Mouse (Mus musculus) cerebellum, adult 18-20 months (tissue): ENCODE data around the gene Nfat5.

Source experiments
- DNase-seq, 2 experiments: peaks; one replicate each; pipeline ENCODE4 v3.0.0; 2021

Nfat5 gene

DNA sequence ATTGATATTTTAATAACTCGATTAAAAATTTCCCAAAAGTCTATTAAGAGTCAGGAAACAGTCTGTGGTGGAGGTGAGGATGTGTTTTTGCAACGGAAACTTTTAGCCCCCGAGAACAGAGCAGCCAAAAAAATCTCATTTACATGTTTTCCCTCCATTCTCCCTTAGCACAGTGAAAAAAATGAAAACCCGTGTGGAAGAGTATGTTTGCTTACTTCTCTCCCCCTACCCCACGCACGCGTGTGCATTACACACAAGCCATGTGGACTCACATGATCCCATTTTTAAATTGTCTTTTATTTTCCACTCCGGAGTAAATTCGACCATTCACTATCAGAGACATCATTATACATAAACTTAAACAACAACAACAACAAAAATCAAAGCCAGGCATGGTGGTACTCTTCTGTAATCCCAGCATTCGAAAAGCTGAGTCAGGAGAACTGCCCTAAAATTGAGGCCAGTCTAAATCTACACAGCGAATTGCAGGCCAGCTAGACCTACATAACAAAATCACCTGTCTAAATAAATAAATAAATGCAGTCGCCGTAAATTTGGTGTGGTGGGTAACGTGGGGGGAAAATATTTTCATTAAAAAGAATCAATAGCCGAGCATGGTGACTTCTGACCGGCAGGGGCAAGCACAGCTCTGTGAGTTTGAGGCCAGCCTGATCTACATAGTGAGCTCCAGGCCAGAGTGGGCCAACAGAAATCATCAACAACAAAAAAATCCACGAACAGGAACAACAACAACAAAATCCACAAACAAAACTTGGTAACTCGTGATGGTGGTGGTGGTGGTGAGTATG, 947 bp upstream of the Nfat5 start:
- DNase-seq, result peak in 1 of 2 experiments; percentile 23

DNA sequence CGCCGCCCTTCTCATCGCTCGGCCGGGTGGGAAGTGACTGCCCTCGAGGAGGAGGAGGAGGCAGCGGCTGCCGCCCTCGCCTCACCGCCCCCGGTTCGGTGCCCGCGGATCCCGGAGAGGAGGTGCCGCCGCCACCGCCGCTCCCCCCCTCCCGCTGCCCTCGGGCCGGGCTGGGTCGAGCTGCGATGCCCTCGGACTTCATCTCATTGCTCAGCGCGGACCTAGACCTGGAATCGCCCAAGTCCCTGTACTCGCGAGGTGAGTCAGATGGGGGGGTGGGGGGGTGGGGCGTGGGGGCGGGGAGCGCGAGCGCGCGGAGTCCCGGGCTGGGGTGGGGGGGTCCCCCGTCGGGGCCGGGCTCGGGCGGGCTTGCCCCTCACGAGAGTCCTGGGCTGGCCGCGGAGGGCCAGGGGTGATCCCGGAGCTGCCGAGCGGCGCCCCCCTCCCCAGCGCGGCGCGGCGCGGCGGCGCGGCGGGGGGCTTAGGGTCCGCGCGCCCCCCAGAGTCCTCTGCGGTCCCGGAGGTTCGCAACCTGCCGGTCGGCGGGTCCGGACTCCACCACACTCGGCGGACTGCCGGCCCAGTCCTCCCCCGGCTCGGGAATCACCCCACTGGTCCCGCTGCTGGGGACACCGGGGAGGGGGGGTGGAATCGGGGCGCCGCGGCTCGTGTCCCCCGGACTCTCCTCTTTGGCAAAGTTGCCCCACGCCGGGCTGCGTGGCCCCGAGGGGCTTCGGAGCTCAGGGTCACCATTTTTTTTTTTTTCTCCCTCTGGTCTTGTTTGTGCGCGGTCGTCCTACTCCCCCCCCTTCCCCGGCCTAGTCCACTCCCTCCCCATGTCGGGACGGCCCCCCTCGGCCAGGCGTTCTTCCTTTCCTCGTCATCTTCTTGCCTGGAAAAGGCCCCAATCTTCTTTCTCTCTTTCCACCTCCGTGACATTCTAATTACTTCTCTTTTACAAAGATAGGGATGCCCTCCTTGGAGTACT, 665 bp downstream of the Nfat5 start:
- peak; percentile 64 to 65 for DNase-seq

DNA sequence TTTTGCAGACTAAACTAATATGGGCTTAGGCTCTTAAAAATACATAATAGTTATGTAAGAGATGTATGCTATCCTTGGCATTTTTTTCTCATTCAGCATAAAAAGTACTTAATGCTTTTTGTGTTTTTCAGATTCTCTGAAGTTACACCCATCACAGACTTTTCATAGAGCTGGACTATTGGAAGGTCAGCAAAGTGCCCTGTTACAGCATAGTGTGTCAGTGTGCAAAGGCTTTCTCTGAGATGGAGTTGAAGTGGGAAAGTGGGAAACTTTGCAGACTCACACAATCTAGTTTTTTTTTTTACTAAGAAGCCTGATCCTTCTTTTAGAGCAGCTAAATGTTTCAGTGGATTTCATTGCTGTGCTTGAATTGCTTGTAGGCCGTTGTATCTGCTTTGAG, 2.2 kb downstream of the Nfat5 start:
- DNase-seq, result no peak

DNA sequence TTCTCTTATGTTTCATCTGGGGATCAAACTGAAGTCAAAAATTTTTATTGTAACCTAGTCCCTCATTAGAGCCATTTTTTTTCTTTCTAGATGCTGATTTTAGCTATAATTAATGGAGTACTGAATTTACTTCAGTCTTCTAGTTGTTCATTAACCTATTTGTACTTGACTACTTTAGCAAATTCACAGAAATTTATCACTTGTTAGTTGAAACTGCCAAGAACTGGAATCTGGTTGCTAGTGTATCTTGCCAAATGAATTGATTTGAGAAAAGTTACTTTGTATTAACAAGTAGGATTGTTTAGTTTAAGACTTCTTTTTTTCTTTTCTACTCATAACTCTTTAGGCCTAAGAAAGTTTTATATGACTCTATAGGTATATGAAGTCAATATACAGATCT, 18.6 kb downstream of the Nfat5 start:
- DNase-seq, result no peak

DNA sequence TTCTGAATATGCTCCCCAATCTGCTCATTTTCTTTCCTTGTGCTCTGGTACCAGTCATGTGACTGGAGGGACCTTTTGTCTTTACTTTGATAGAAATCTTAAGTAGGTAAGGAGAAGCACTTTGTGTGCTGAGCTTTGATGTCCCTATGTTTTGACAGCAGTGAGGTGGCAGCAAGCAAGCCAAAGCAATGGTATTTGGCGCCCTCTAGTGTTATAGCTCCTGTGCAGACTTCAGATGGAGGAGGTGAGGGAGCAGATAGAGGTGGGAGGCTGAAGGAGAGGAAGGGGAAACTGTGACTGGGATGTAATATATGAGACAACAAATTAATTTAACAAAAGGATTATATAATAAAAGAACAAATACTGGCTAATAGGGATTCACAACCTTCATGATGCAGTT, 30.9 kb downstream of the Nfat5 start:
- peak; percentile 82 to 84 for DNase-seq

DNA sequence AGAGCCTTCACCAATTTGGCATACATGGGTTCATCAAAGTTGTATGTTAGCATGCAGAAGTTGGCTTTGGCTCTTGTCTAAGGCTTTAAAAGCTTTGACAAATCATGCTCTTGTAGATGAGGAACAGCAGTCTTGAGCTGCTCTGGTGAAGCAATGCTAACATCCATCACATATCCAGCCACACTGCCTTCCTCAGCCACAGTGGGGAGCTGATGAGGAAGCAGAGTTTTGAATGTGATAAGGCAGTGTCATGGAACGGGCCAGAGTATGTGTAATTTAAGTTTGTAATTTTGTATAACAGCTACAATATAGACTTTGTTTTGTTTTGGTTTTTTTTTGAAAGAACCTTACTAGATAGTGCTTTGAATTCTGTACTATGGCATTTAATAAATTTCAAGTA, 36.3 kb downstream of the Nfat5 start:
- peak in 1 of 2 experiments; percentile 16 for DNase-seq

DNA sequence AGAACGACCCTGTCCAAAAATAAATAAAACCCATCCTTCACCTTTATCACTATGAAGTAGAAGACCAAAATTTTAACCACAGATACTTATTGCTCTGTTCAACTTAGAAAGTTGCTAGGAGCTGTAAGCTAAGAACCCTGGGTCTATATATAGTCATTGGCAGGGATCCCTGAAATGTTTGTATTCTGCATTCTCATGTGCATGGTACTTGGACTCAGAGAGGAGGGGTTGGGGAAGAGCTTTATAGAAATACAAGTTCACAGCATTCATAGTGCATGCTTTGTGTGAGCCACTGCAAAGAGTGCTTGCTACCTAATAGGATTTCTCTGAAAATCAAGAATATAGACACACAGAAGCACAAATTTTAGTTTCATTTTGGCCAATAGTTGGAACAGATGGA, 43.2 kb downstream of the Nfat5 start:
- no peak for DNase-seq

DNA sequence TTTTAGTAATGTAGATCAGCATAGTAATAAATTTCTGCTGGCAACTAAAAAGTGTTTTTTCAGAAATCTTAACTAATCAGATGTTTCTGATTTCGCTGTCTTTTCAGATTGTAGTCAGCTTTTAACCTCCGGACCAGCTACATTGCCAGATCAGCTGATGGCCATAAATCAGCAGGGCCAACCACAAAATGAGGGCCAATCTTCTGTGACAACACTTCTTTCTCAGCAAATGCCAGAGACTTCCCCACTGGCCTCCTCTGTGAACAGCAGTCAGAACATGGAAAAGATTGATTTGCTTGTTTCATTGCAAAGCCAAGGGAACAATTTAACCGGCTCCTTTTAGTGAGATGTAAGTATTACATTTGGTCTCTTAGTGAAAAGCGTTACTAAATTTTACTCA, 77.0 kb downstream of the Nfat5 start:
- DNase-seq, result no peak

DNA sequence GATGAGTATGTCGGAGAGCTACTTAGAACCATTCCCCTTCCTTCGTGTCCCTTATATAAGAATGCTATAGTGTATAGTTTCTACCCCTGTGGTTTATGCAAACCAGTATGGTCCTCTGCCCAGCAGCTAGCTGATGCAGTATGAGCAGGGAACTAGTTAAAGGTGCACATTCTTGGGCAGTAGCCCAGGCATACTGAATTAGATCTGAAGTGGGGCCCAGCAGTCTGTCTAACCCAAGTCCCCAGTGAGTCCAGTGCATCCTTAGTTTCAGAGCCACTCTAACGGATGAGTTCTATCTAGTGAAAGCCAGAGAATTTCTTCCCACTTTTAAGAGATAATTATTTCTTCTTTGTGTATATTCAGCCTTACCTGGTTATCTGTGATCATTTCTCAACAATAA, 84.1 kb downstream of the Nfat5 start:
- no peak for DNase-seq

DNA sequence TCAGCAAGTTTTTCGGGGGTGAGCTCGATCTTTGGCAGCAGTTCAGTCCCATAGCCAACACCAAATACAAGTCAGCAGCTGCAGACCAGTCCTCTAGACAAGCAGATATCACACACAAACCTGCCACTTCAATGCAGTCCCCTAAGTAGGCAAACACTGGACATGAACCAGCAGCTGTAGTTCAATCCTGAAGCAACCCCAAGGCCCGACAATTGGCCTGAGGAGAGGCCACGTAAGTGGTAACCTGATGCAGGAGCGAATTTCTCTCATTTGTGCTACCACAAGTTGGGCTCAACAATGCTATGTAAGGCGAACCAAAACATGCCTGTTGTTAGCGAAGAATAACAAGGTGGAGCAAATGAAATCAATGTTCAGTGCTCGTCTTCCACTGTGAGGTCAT, 87.5 kb downstream of the Nfat5 start:
- DNase-seq, result no peak

DNA sequence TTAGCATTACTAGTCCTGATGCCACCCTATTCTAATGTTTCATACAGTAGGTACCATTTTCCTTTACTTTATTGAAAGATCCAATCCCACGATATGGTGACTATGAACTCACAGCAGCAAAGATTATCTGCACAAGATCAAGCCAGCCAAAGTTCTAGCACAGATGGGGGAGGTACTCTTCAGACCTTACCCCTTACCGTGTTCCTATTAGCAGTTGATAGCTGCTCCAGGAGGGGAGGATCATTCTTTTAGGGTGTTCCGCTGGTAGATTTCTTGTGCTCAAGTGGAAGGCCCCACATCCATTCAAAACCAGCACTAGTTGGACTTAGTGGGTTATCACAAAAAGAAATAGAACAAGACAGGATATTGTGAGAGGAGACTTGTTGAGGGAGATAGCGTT, 88.4 kb downstream of the Nfat5 start:
- DNase-seq, result no peak

DNA sequence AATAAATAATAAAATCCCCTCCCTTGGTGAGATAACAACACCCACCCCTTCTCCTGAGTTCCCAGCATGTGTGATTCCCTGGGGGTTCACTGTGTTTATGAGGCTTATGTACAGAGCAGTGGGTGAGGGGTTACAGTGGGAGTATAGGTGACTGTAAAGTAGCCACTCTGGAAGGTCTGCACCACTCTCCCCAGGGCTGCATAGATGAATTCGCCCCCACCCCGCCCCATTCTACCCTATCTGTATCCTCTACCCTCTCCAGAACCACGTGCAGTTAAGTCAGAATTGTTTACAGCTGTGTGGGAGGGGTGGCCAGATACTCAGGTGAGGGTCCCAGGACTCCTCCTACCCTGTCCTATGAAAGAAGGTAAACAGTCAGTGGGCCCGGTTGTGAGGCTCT, 89.6 kb downstream of the Nfat5 start:
- DNase-seq, result no peak

DNA sequence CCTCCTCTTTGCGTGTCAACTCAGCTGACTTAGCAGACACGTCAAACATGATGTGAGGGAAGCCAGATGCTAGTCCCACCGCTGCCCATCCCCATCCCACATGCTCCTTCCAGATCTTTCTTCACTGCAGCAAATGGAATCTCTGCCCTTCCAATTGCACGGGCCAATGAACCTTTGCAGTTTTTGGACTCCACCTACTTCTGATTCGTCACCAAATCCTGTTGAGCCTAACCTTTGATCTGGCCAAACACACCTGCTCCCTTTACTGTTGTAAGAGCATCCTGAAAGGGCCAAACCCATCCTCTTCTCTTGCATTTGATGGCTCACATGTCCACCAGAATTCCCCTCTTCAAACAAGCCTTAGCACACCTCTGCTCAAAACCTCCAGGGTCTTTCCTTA, 91.4 kb downstream of the Nfat5 start:
- no peak for DNase-seq

DNA sequence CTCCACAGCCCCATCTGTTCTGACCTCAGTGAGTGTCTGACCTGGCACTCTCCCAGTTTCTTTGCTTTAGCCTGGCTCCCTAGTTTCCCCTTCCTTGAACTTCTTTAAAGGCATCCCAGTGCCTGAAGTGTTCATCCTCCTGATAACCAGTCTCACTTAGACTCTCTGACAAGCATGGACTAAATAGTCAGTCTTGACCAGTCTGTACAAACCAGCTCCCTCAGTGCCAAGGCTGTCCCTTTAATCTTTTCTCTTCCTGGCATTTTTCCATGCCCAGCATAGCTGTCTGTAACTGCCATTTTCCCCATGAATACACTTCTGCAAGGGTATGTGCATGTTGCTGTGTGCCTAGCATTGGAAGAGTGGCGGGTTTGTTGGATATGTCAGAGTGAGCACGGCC, 91.8 kb downstream of the Nfat5 start:
- no peak for DNase-seq

DNA sequence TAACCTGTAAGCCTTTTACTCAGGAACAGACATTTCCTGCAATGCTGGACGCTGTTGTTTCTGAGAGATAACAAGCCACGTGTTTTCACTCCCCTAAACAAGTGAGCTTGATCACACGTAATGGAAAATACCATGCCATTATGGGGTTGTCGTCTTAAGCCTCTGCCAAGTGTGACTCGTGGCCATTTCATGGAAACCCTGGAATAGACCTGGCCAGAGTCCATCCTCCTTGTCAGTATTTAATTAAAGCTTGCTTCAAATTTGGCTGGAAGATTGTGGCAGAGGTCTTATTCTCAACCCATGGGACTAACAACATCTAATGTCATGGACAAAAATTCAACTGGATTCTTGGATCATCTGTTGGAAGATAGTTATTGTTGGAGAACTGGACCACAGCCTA, 92.9 kb downstream of the Nfat5 start:
- no peak for DNase-seq

DNA sequence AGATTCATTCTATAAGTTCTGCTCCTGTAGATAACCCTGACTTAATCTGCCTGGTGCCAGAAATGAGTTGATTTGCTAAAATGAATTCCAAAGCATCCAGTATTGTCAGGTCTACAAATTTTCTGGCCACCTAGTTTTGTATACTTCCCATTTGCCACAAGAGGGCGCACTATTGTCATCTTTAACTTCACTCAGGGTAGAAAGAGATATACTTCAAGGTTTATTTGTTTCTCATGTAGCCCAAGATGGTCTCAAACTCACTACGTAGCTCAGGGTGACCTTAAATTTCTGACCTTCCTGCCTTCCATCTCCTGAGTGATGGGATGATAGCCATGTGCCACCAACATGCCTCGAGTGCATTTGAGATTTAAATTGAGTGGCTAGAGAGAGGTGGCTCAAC, 93.4 kb downstream of the Nfat5 start:
- peak; percentile 24 to 34 for DNase-seq

DNA sequence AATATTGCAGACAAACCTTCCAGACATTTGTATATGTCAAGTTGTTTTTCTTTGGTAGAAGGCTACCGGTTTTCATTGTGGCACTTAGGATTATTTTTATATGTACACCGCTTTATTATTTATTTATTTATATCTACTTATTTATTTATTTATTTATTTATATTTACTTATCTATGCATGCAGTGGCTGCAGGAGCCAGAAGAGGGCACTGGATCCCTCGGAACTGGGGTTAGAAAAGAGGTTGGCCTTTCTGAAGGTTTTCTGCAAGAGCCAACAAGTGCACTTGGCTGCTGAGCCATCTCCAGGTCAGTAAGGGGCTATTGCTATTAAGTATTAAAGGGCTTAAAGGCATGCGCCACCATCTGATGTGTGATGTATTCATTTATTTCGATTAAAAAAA, 94.6 kb downstream of the Nfat5 start:
- peak; percentile 50 to 53 for DNase-seq

DNA sequence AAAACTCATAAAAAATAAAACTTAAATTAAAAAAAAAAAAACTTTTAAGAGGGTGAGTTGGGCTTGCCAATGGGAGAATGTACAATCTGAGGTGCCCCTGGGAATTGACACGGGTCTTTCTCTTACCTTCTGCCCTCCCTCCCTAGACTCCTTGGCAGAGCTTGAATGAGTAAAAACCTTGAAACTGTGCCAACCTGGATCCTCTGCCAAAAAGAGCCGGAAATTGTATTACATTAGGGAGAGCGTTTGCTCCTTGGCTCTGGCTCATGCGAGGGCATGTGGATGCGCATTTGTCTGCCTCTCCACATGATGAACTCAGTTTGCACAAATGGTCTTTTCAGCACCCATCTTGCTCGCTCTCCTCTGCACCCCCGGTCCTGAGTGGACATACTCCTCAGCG, 96.3 kb downstream of the Nfat5 start:
- DNase-seq, result peak; percentile 40 to 46

DNA sequence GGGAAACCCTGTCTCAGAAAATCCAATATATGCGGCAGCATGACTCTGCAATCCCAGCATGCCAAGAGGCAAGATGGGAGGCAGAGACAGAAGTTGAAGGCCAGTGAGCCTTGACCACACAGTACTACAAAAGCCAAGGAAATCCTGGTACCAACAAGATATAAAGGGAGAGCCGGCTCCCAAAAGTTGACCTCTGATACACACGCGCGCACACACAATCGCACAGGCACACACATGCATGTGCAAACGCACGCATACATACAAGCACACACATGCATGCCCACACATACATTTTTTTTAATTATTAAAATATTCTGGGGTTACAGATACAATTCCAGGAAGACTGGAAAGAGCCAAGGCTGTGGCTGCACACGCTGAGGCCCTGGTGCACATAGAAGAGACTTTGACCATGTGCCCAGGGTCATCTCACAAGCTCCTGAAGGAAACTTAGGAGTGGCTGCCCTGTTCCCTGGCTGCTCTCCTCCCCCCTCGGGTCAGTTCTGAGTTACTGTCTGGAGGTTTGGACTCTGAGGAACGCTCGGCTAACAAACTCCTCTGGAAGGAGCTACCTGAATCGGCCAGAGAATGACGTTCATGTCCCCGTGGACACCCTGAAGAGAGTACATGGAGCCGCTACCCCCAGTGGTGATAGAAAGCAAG, 97.3 kb downstream of the Nfat5 start:
- DNase-seq, result no peak

DNA sequence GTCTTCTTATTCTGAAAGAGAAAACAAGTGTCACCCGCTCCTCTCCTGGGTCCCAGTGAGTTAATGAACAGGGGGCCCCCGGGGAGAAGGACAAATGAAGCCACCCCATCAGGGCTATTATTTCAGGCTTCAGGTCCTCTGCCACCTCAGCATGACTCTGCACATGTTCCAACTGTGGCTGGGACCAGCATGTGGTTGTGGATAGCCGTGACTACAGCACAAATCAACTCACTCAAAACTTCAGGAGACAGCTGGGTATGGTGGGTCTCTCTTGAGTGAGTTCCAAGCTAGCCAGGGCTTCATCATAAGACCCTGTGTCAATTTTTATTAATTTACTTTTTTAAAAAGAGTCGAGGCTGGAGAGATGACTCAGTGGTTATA, 97.9 kb downstream of the Nfat5 start:
- no peak for DNase-seq

DNA sequence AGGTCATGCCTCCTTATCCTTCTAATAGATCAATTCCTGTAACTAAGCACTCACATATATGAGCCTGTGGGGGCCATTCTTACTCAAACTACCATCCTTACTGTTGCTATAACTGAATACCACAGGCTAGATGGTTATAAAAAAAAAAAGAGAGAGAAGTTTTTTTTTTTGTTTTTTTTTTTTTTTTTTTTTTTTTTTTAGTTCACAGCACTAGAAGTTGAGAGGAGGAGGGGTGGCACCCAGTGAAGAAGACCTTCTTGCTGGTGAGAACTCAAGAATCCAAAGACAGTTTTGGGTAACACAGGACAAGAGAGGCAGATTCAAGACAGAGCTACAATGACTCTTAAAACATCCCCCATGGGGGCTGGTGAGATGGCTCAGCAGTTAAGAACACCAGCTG, 102.1 kb downstream of the Nfat5 start:
- DNase-seq, result no peak

DNA sequence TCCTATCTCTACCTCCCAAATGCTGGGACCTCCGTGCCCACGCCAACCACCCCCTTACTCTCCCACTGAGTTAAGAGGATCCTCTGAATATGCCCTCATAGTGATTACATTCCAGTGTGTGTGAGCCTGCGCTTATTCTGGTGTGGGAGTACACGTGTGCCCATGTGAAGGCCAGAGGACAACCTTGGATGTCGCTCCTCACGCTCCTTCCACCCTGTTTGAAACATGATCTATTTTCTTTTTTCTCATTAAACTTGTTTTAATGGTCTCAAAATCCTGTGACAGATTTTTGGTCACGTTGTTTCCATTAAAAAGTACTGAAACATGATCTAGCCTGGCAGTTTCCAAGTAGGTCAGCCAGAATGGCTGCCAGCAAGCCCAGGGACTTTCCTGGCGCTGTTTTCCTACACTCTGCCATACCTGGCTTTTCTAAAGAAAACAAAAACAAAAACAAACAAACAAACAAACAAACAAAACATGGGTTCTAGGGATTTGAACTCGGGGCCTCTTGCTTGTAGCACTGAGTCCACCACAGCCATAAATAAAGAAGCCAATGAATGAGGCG, 102.9 kb downstream of the Nfat5 start:
- peak in 1 of 2 experiments; percentile 30 for DNase-seq

DNA sequence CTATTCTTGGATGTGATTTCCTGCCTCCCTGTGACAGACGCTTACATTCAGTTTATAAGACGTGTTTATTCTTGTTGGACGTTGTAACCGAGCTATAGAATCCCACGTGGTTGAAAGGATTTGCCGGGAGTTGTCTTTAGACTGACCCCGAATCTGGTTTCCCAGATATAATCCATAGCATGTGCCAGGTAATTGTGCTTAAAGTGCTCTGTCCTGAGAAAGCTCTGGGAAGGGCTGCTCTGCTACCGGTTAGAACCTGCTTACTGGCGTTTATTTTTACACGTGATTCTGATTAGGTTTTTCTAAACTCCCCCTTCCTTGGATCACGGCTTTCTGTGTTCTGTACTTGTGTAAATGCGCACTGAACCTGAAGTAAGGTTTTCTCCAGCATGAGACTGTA, 104.4 kb downstream of the Nfat5 start:
- DNase-seq, result no peak
